Mouse (Mus musculus): ENCODE measurements at regions not wholly inside any gene's neighbourhood (a gene's known extent, or its start where the extent isn't known, plus 50 kb on each side); places are given as distances from the start of the nearest gene placed in this dataset.

- intact Hi-C loops (cut with DNase I): loop anchor here (10.0 kb wide), 1 partner anchor 488 kb away; the partner anchor contains the start of gene Fat4
These were observed 485.7 kb downstream of the Fat4 start for GRCm38 (mm10) chr3:39372426-39372950.

- intact Hi-C loops (cut with DNase I): loop anchor here (10.0 kb wide), 1 partner anchor 491 kb away; the partner anchor contains the start of gene Fat4
These were observed 488.7 kb downstream of the Fat4 start for GRCm38 (mm10) chr3:39375465-39375864.

GRCm38 (mm10) chr3:39388491-39388890 lies 501.8 kb downstream of the Fat4 start:
- intact Hi-C loops (cut with DNase I): no loop called here

- intact Hi-C loops (cut with DNase I): loop anchor here (5.0 kb wide), 1 partner anchor 422 kb away; no protein-coding TSS in a partner anchor
These were observed 503.7 kb downstream of the Fat4 start for GRCm38 (mm10) chr3:39390442-39390841.

- intact Hi-C loops (cut with DNase I): loop anchor here (5.0 kb wide), 1 partner anchor 420 kb away; no protein-coding TSS in a partner anchor
These were observed 505.3 kb downstream of the Fat4 start for GRCm38 (mm10) chr3:39392053-39392452.

GRCm38 (mm10) chr3:39396672-39397071 lies 509.9 kb downstream of the Fat4 start:
- intact Hi-C loops (cut with DNase I): no loop called here

GRCm38 (mm10) chr3:39397255-39397654 lies 510.5 kb downstream of the Fat4 start:
- intact Hi-C loops (cut with DNase I): no loop called here

- intact Hi-C loops (cut with DNase I): no loop called here
These were observed 510.9 kb downstream of the Fat4 start for GRCm38 (mm10) chr3:39397677-39398076.

GRCm38 (mm10) chr3:39424778-39425642 lies 538.3 kb downstream of the Fat4 start:
- intact Hi-C loops (cut with DNase I): no loop called here

- intact Hi-C loops (cut with DNase I): no loop called here
These were observed 538.9 kb downstream of the Fat4 start for GRCm38 (mm10) chr3:39425643-39426016.

- intact Hi-C loops (cut with DNase I): no loop called here
These were observed 556.6 kb downstream of the Fat4 start for GRCm38 (mm10) chr3:39443328-39443727.

- intact Hi-C loops (cut with DNase I): no loop called here
These were observed 568.9 kb downstream of the Fat4 start for GRCm38 (mm10) chr3:39455650-39456049.

- intact Hi-C loops (cut with DNase I): no loop called here
These were observed 573.6 kb downstream of the Fat4 start for GRCm38 (mm10) chr3:39460183-39460888.

- intact Hi-C loops (cut with DNase I): no loop called here
These were observed 574.8 kb downstream of the Fat4 start for GRCm38 (mm10) chr3:39461561-39461960.

- intact Hi-C loops (cut with DNase I): no loop called here
These were observed 579.1 kb downstream of the Fat4 start for GRCm38 (mm10) chr3:39465811-39466210.

- intact Hi-C loops (cut with DNase I): no loop called here
These were observed 602.7 kb downstream of the Fat4 start for GRCm38 (mm10) chr3:39489392-39489791.

- intact Hi-C loops (cut with DNase I): no loop called here
These were observed 607.6 kb downstream of the Fat4 start for GRCm38 (mm10) chr3:39494363-39494762.

GRCm38 (mm10) chr3:39528087-39528486 lies 641.3 kb downstream of the Fat4 start:
- intact Hi-C loops (cut with DNase I): no loop called here

GRCm38 (mm10) chr3:39537515-39537914 lies 650.8 kb downstream of the Fat4 start:
- intact Hi-C loops (cut with DNase I): no loop called here

GRCm38 (mm10) chr3:39540530-39541118 lies 653.9 kb downstream of the Fat4 start:
- intact Hi-C loops (cut with DNase I): no loop called here

GRCm38 (mm10) chr3:39559460-39560041 lies 672.8 kb downstream of the Fat4 start:
- intact Hi-C loops (cut with DNase I): no loop called here
